Mouse (Mus musculus): ENCODE data around the gene Chac1. TPM values are rescaled to one million over a fixed set of nuclear protein-coding genes. Genes with fewer than 3 reads are reported as not detected.

The Chac1 gene
- polyA plus RNA-seq, 1 experiment from 2014 or later: 0.42 TPM

- no peak overlapping the region for H3K9ac ChIP-seq (ENCODE audit: low read length)
- no peak overlapping the region for H3K4me2 ChIP-seq (ENCODE audit: low read depth, low read length)
- H3K27ac ChIP-seq (ENCODE audit: low read length): peak overlapping the region; percentile 3; the same call in 1 of the 2 replicates
- H3K4me3 ChIP-seq (ENCODE audit: low read length): no peak overlapping the region
- 71% methylated on average over 3 of the region's 3 CpGs for WGBS
- peaks cover 21% of the 10 kb centered on the region for H3K4me1 ChIP-seq (ENCODE audit: control insufficient read depth, insufficient read depth, low read length)
- H3K27me3 ChIP-seq (ENCODE audit: control insufficient read depth, insufficient read depth, low read length): peaks cover 32% of the 10 kb centered on the region
- no peak for ATAC-seq (replicated peaks; ENCODE audit: extremely low read depth, insufficient read depth, low FRiP score)
- no peaks in the 10 kb centered on the region for H3K36me3 ChIP-seq (ENCODE audit: control insufficient read depth, insufficient read depth)
- H3K9me3 ChIP-seq (replicated peaks; ENCODE audit: control insufficient read depth, low read length): no peaks in the 10 kb centered on the region; the same call in 1 of the 2 replicates
Observed at GRCm38 (mm10) chr2:119318043-119318710, 32.9 kb upstream of the Chac1 start.

GRCm38 (mm10) chr2:119320571-119320970 is 30.5 kb upstream of the Chac1 start:
- ATAC-seq (replicated peaks; ENCODE audit: extremely low read depth, insufficient read depth, low FRiP score): no peak
- Histone ChIP-seq H3K27ac (ENCODE audit: low read length) (no peak overlapping the region), H3K36me3 (ENCODE audit: control insufficient read depth, insufficient read depth) (no peaks in the 10 kb centered on the region), H3K4me3 (ENCODE audit: low read length) (no peak overlapping the region), H3K4me2 (ENCODE audit: low read depth, low read length) (no peak overlapping the region), H3K4me1 (ENCODE audit: control insufficient read depth, insufficient read depth, low read length) (peaks cover 34% of the 10 kb centered on the region), H3K9me3 (replicated peaks; ENCODE audit: control insufficient read depth, low read length) (no peaks in the 10 kb centered on the region; the same call in 1 of the 2 replicates), H3K9ac (ENCODE audit: low read length) (no peak overlapping the region), H3K27me3 (ENCODE audit: control insufficient read depth, insufficient read depth, low read length) (peaks cover 52% of the 10 kb centered on the region)
- WGBS: 41% methylated on average over 8 of the region's 8 CpGs

GRCm38 (mm10) chr2:119321771-119322586 is 29.1 kb upstream of the Chac1 start:
- Histone ChIP-seq H3K4me3 (ENCODE audit: low read length) (peak overlapping the region; percentile 51), H3K4me1 (ENCODE audit: control insufficient read depth, insufficient read depth, low read length) (peaks cover 34% of the 10 kb centered on the region), H3K9ac (ENCODE audit: low read length) (peak overlapping the region; percentile 57), H3K4me2 (ENCODE audit: low read depth, low read length) (peak overlapping the region; percentile 74), H3K36me3 (ENCODE audit: control insufficient read depth, insufficient read depth) (no peaks in the 10 kb centered on the region), H3K27me3 (ENCODE audit: control insufficient read depth, insufficient read depth, low read length) (peaks cover 56% of the 10 kb centered on the region), H3K27ac (ENCODE audit: low read length) (0 out of 2 replicates have a peak overlapping the region, but pooled peaks have one; percentile 15), H3K9me3 (replicated peaks; ENCODE audit: control insufficient read depth, low read length) (no peaks in the 10 kb centered on the region)
- 7% methylated on average over 48 of the region's 48 CpGs for WGBS
- ATAC-seq (replicated peaks; ENCODE audit: extremely low read depth, insufficient read depth, low FRiP score): no peak

GRCm38 (mm10) chr2:119322587-119323300 is 28.3 kb upstream of the Chac1 start:
- Histone ChIP-seq H3K9ac (ENCODE audit: low read length) (peak overlapping the region; percentile 57), H3K27ac (ENCODE audit: low read length) (0 out of 2 replicates have a peak overlapping the region, but pooled peaks have one; percentile 18), H3K9me3 (replicated peaks; ENCODE audit: control insufficient read depth, low read length) (no peaks in the 10 kb centered on the region), H3K4me2 (ENCODE audit: low read depth, low read length) (peak overlapping the region; percentile 74), H3K4me3 (ENCODE audit: low read length) (peak overlapping the region; percentile 51), H3K36me3 (ENCODE audit: control insufficient read depth, insufficient read depth) (no peaks in the 10 kb centered on the region), H3K4me1 (ENCODE audit: control insufficient read depth, insufficient read depth, low read length) (peaks cover 34% of the 10 kb centered on the region), H3K27me3 (ENCODE audit: control insufficient read depth, insufficient read depth, low read length) (peaks cover 62% of the 10 kb centered on the region)
- ATAC-seq (replicated peaks; ENCODE audit: extremely low read depth, insufficient read depth, low FRiP score): peak; percentile 23; the same call in 1 of the 2 replicates
- 14% methylated on average over 39 of the region's 39 CpGs for WGBS

- H3K4me3 ChIP-seq (ENCODE audit: low read length): peak overlapping the region; percentile 65
- peak overlapping the region; percentile 56 for H3K9ac ChIP-seq (ENCODE audit: low read length)
- H3K4me1 ChIP-seq (ENCODE audit: control insufficient read depth, insufficient read depth, low read length): peaks cover 34% of the 10 kb centered on the region
- no peak for ATAC-seq (replicated peaks; ENCODE audit: extremely low read depth, insufficient read depth, low FRiP score)
- H3K36me3 ChIP-seq (ENCODE audit: control insufficient read depth, insufficient read depth): no peaks in the 10 kb centered on the region
- 8% methylated on average over 32 of the region's 32 CpGs for WGBS
- H3K27me3 ChIP-seq (ENCODE audit: control insufficient read depth, insufficient read depth, low read length): peaks cover 75% of the 10 kb centered on the region
- H3K4me2 ChIP-seq (ENCODE audit: low read depth, low read length): peak overlapping the region; percentile 85
- H3K9me3 ChIP-seq (replicated peaks; ENCODE audit: control insufficient read depth, low read length): no peaks in the 10 kb centered on the region
- peak overlapping the region; percentile 38; the same call in 1 of the 2 replicates for H3K27ac ChIP-seq (ENCODE audit: low read length)
Observed at GRCm38 (mm10) chr2:119323866-119324575, 27.0 kb upstream of the Chac1 start.

GRCm38 (mm10) chr2:119324576-119325318 is 26.3 kb upstream of the Chac1 start:
- Histone ChIP-seq H3K4me1 (ENCODE audit: control insufficient read depth, insufficient read depth, low read length) (peaks cover 34% of the 10 kb centered on the region), H3K4me2 (ENCODE audit: low read depth, low read length) (peak overlapping the region; percentile 85), H3K9me3 (replicated peaks; ENCODE audit: control insufficient read depth, low read length) (no peaks in the 10 kb centered on the region), H3K27ac (ENCODE audit: low read length) (peak overlapping the region; percentile 41), H3K4me3 (ENCODE audit: low read length) (peak overlapping the region; percentile 65), H3K36me3 (ENCODE audit: control insufficient read depth, insufficient read depth) (no peaks in the 10 kb centered on the region), H3K9ac (ENCODE audit: low read length) (peak overlapping the region; percentile 56), H3K27me3 (ENCODE audit: control insufficient read depth, insufficient read depth, low read length) (peaks cover 78% of the 10 kb centered on the region)
- under 1% methylated on average over 32 of the region's 32 CpGs for WGBS
- peak; percentile 34; the same call in 1 of the 2 replicates for ATAC-seq (replicated peaks; ENCODE audit: extremely low read depth, insufficient read depth, low FRiP score)

- Histone ChIP-seq H3K4me2 (ENCODE audit: low read depth, low read length) (peak within 1 kb of the TSS; percentile 85), H3K9me3 (replicated peaks; ENCODE audit: control insufficient read depth, low read length) (no peaks in the 10 kb centered on the region), H3K9ac (ENCODE audit: low read length) (peak within 1 kb of the TSS; percentile 77), H3K27me3 (ENCODE audit: control insufficient read depth, insufficient read depth, low read length) (peaks cover 74% of the 10 kb centered on the region), H3K36me3 (ENCODE audit: control insufficient read depth, insufficient read depth) (no peaks in the 10 kb centered on the region), H3K4me3 (ENCODE audit: low read length) (peak within 1 kb of the TSS; percentile 65), H3K27ac (ENCODE audit: low read length) (peak within 1 kb of the TSS; percentile 61), H3K4me1 (ENCODE audit: control insufficient read depth, insufficient read depth, low read length) (peaks cover 30% of the 10 kb centered on the region)
- under 1% methylated on average over 33 of the region's 33 CpGs for WGBS
- ATAC-seq (replicated peaks; ENCODE audit: extremely low read depth, insufficient read depth, low FRiP score): peak; percentile 70
Observed at GRCm38 (mm10) chr2:119325568-119326143, 25.4 kb upstream of the Chac1 start, which contains the start of gene Dll4. Gene Dll4 (plus strand): TSS chr2:119325784.
